Mouse (Mus musculus) left cerebral cortex, adult 2 months (tissue): ENCODE measurements at regions not wholly inside any gene's neighbourhood (a gene's known extent, or its start where the extent isn't known, plus 50 kb on each side); places are given as distances from the start of the nearest gene placed in this dataset.
"Not testable (repeated sequence)": the region's sequence is repeated elsewhere in the genome, so short reads cannot be mapped to it uniquely, and the experiment has no call there.

Experiments used
- DNase-seq, 2 experiments: peaks; one replicate each; pipeline ENCODE4 v3.0.0; 2021 to 2022; ENCODE audit warnings: low spot score in 2 of 2, mixed read lengths in 1 of 2; ENCODE audit errors: extremely low spot score in 1 of 2
- H3K27ac ChIP-seq: fragments of 200-600 bp; 2 replicates; pipeline ENCODE4 v1.8.1; 2022
- H3K4me3 ChIP-seq: fragments of 200-600 bp; 2 replicates; pipeline ENCODE4 v1.8.1; 2022
- CTCF ChIP-seq: fragments of 200-600 bp; IDR thresholded peaks from 2 replicates; pipeline ENCODE4 v1.8.1; 2022; ENCODE audit warnings: antibody characterized with exemption, mild to moderate bottlenecking, moderate library complexity
- intact Hi-C: fragments of 180-260 bp; cut with DNase I; formaldehyde crosslinking; loops from one replicate; pipeline ENCODE4 v1.15.1; 2025

GRCm38 (mm10) chr10:96230391-96230790 is 94.0 kb downstream of the Gm5426 start:
- intact Hi-C loops: no loop called here
- no peak; the same call in 1 of the 2 replicates for TF ChIP-seq CTCF
- no peak for DNase-seq
- Histone ChIP-seq H3K27ac (no peak overlapping the region), H3K4me3 (no peak overlapping the region)

GRCm38 (mm10) chr10:96231309-96231708 is 94.9 kb downstream of the Gm5426 start:
- DNase-seq: no peak
- TF ChIP-seq CTCF: no peak
- Histone ChIP-seq H3K27ac (no peak overlapping the region), H3K4me3 (no peak overlapping the region)
- intact Hi-C loops: no loop called here

- intact Hi-C loops: no loop called here
- H3K27ac ChIP-seq: no peak overlapping the region
- no peak overlapping the region for H3K4me3 ChIP-seq
- TF ChIP-seq CTCF: no peak
- DNase-seq: no peak
Measured at GRCm38 (mm10) chr10:96232889-96233288, 96.5 kb downstream of the Gm5426 start.

GRCm38 (mm10) chr10:96234564-96235412 is 98.4 kb downstream of the Gm5426 start:
- DNase-seq: no peak
- TF ChIP-seq CTCF: no peak
- Histone ChIP-seq H3K27ac (no peak overlapping the region), H3K4me3 (no peak overlapping the region)
- intact Hi-C loops: no loop called here

- H3K27ac ChIP-seq, DNase-seq, H3K4me3 ChIP-seq, intact Hi-C loops: not testable (repeated sequence)
Measured at GRCm38 (mm10) chr10:96236031-96236430, 99.6 kb downstream of the Gm5426 start.

GRCm38 (mm10) chr10:96236777-96237373 is 100.5 kb downstream of the Gm5426 start:
- intact Hi-C loops: no loop called here
- TF ChIP-seq CTCF: no peak
- no peak for DNase-seq
- H3K4me3 ChIP-seq: no peak overlapping the region
- no peak overlapping the region for H3K27ac ChIP-seq

GRCm38 (mm10) chr10:96237572-96238130 is 101.2 kb downstream of the Gm5426 start:
- TF ChIP-seq CTCF: no peak
- H3K27ac ChIP-seq: no peak overlapping the region
- intact Hi-C loops: no loop called here
- no peak overlapping the region for H3K4me3 ChIP-seq
- DNase-seq: no peak

GRCm38 (mm10) chr10:96238251-96238650 is 101.8 kb downstream of the Gm5426 start:
- Histone ChIP-seq H3K27ac (no peak overlapping the region), H3K4me3 (no peak overlapping the region)
- TF ChIP-seq CTCF: no peak
- intact Hi-C loops: no loop called here
- no peak for DNase-seq

- H3K4me3 ChIP-seq: no peak overlapping the region
- no peak overlapping the region for H3K27ac ChIP-seq
- intact Hi-C loops: no loop called here
- TF ChIP-seq CTCF: no peak
- no peak for DNase-seq
Measured at GRCm38 (mm10) chr10:96238850-96239249, 102.4 kb downstream of the Gm5426 start.

GRCm38 (mm10) chr10:96240591-96240990 is 104.2 kb downstream of the Gm5426 start:
- no peak overlapping the region for H3K4me3 ChIP-seq
- H3K27ac ChIP-seq: no peak overlapping the region
- no peak for DNase-seq
- intact Hi-C loops: no loop called here
- TF ChIP-seq CTCF: no peak

GRCm38 (mm10) chr10:96253671-96254070 is 117.3 kb downstream of the Gm5426 start:
- intact Hi-C loops: no loop called here
- TF ChIP-seq CTCF: no peak
- Histone ChIP-seq H3K27ac (no peak overlapping the region), H3K4me3 (no peak overlapping the region)
- DNase-seq: no peak

GRCm38 (mm10) chr10:96254250-96254862 is 118.0 kb downstream of the Gm5426 start:
- intact Hi-C loops: no loop called here
- no peak overlapping the region for H3K27ac ChIP-seq
- no peak for TF ChIP-seq CTCF
- DNase-seq: no peak
- H3K4me3 ChIP-seq: no peak overlapping the region
